Mouse (Mus musculus) lung, embryonic 14.5 days (tissue): ENCODE measurements around the gene Msh3. TPM values are rescaled to one million over a fixed set of nuclear protein-coding genes. Genes with fewer than 3 reads are reported as not detected.

Experiments
- ATAC-seq: fragments of 200-750 bp; cut with Nextera tagmentation; 2 replicates; pipeline ENCODE4 v1.8.0; 2017; ENCODE audit warnings: mild to moderate bottlenecking, moderate TSS enrichment, moderate library complexity; ENCODE audit not compliant: insufficient read depth
- DNase-seq: peaks from one replicate; pipeline ENCODE4 v3.0.0-alpha.2; 2015
- H3K27ac ChIP-seq: fragments of 300-500 bp; sonication (generic); 2 replicates; pipeline ENCODE4 v1.5.1; 2014; ENCODE audit warnings: low read depth, mild to moderate bottlenecking, moderate library complexity
- H3K27me3 ChIP-seq: fragments of 300-500 bp; sonication (generic); 2 replicates; pipeline ENCODE4 v1.6.1; 2014; ENCODE audit warnings: low read length, control low read depth; ENCODE audit not compliant: insufficient read depth
- H3K36me3 ChIP-seq: fragments of 300-500 bp; sonication (generic); 2 replicates; pipeline ENCODE4 v1.6.1; 2014; ENCODE audit warnings: control low read depth; ENCODE audit not compliant: insufficient read depth
- H3K4me1 ChIP-seq: fragments of 300-500 bp; sonication (generic); 2 replicates; pipeline ENCODE4 v1.6.1; 2014; ENCODE audit warnings: antibody characterized with exemption, control low read depth; ENCODE audit not compliant: insufficient read depth
- H3K4me2 ChIP-seq: fragments of 300-500 bp; sonication (generic); 2 replicates; pipeline ENCODE4 v1.6.1; 2014; ENCODE audit warnings: mild to moderate bottlenecking
- H3K4me3 ChIP-seq: fragments of 300-500 bp; sonication (generic); 2 replicates; pipeline ENCODE4 v1.5.1; 2014; ENCODE audit warnings: low read depth, low read length
- H3K9ac ChIP-seq: fragments of 300-500 bp; sonication (generic); 2 replicates; pipeline ENCODE4 v1.6.1; 2014
- H3K9me3 ChIP-seq: fragments of 300-500 bp; sonication (generic); 2 replicates; pipeline ENCODE4 v1.6.1; 2016; ENCODE audit warnings: low read depth, low read length, control low read depth
- CTCF ChIP-seq: IDR thresholded peaks from 2 replicates; pipeline ENCODE4 v1.5.1; 2016; ENCODE audit warnings: antibody characterized with exemption, low read depth
- WGBS: fragments of 180-500 bp; shearing (Covaris S2); extraction: QIAGEN DNeasy Blood & Tissue Kit; methylation state at CpG from one replicate; pipeline ENCODE4 v1.1.7; 2014; 5-methylcytosine and 5-hydroxymethylcytosine counted together
- polyA plus RNA-seq: library from polyadenylated mRNA; unstranded; fragments of >200 nt; fragmentation: Nextera tagmentation; extraction: Ambion mirVana; gene quantifications from 2 replicates; pipeline ENCODE4 v1.2.1, GENCODE M21; 2014

Gene Msh3
- polyA plus RNA-seq, 1 experiment from 2014 or later = 27.6 TPM

- peaks cover 12% of the 10 kb centered on the region; the same call in 1 of the 2 replicates for H3K36me3 ChIP-seq
- ATAC-seq (no peak), DNase-seq (no peak)
- no peak overlapping the region for H3K4me3 ChIP-seq
- no peak for TF ChIP-seq CTCF
- H3K27me3 ChIP-seq = no peaks in the 10 kb centered on the region
- H3K9ac ChIP-seq = no peak overlapping the region
- no peaks in the 10 kb centered on the region for H3K4me1 ChIP-seq
- no peaks in the 10 kb centered on the region for H3K9me3 ChIP-seq
- no peak overlapping the region for H3K27ac ChIP-seq
- H3K4me2 ChIP-seq = no peak overlapping the region
These were observed 102.5 kb downstream of the Msh3 start for GRCm38 (mm10) chr13:92252331-92252730.

- no peaks in the 10 kb centered on the region for H3K27me3 ChIP-seq
- H3K27ac ChIP-seq = no peak overlapping the region
- ATAC-seq = no peak
- H3K4me3 ChIP-seq = no peak overlapping the region
- 86% methylated on average over 2 of the region's 2 CpGs for WGBS
- no peaks in the 10 kb centered on the region for H3K9me3 ChIP-seq
- H3K36me3 ChIP-seq = 0 out of 2 replicates have a peak, but pooled peaks cover 8% of the 10 kb centered on the region
- no peak for DNase-seq
- TF ChIP-seq CTCF = no peak
- no peak overlapping the region for H3K4me2 ChIP-seq
- H3K9ac ChIP-seq = no peak overlapping the region
- H3K4me1 ChIP-seq = no peaks in the 10 kb centered on the region
These were observed 107.2 kb downstream of the Msh3 start for GRCm38 (mm10) chr13:92247576-92247975.

- Histone ChIP-seq H3K4me1 (no peaks in the 10 kb centered on the region), H3K4me2 (no peak overlapping the region), H3K27ac (no peak overlapping the region), H3K4me3 (no peak overlapping the region), H3K9ac (no peak overlapping the region), H3K36me3 (0 out of 2 replicates have a peak, but pooled peaks cover 8% of the 10 kb centered on the region), H3K9me3 (no peaks in the 10 kb centered on the region), H3K27me3 (no peaks in the 10 kb centered on the region)
- ATAC-seq (no peak), DNase-seq (no peak)
- WGBS = 90% methylated on average over 5 of the region's 5 CpGs
- TF ChIP-seq CTCF = no peak
These were observed 107.8 kb downstream of the Msh3 start for GRCm38 (mm10) chr13:92246966-92247365.

- H3K4me2 ChIP-seq = no peak overlapping the region
- TF ChIP-seq CTCF = no peak
- no peaks in the 10 kb centered on the region for H3K9me3 ChIP-seq
- ATAC-seq (no peak), DNase-seq (no peak)
- 94% methylated on average over 2 of the region's 2 CpGs for WGBS
- no peaks in the 10 kb centered on the region for H3K27me3 ChIP-seq
- no peak overlapping the region for H3K4me3 ChIP-seq
- H3K9ac ChIP-seq = no peak overlapping the region
- H3K27ac ChIP-seq = no peak overlapping the region
- H3K36me3 ChIP-seq = 0 out of 2 replicates have a peak, but pooled peaks cover 6% of the 10 kb centered on the region
- no peaks in the 10 kb centered on the region for H3K4me1 ChIP-seq
These were observed 110.1 kb downstream of the Msh3 start for GRCm38 (mm10) chr13:92244731-92245130.

- no peak overlapping the region for H3K4me2 ChIP-seq
- DNase-seq (peak; percentile 6), ATAC-seq (peak; percentile 58; the same call in 1 of the 2 replicates)
- no peak overlapping the region for H3K27ac ChIP-seq
- 67% methylated on average over 4 of the region's 4 CpGs for WGBS
- no peaks in the 10 kb centered on the region for H3K27me3 ChIP-seq
- no peak overlapping the region for H3K9ac ChIP-seq
- TF ChIP-seq CTCF = no peak
- no peak overlapping the region for H3K4me3 ChIP-seq
- H3K36me3 ChIP-seq = no peaks in the 10 kb centered on the region
- no peaks in the 10 kb centered on the region for H3K4me1 ChIP-seq
- H3K9me3 ChIP-seq = no peaks in the 10 kb centered on the region
These were observed 113.4 kb downstream of the Msh3 start for GRCm38 (mm10) chr13:92241426-92241825.

GRCm38 (mm10) chr13:92237887-92238286, 116.9 kb downstream of the Msh3 start:
- Histone ChIP-seq H3K4me2 (no peak overlapping the region), H3K4me3 (no peak overlapping the region), H3K27me3 (no peaks in the 10 kb centered on the region), H3K9me3 (no peaks in the 10 kb centered on the region), H3K4me1 (no peaks in the 10 kb centered on the region), H3K9ac (no peak overlapping the region), H3K36me3 (peaks cover 6% of the 10 kb centered on the region; the same call in 1 of the 2 replicates), H3K27ac (no peak overlapping the region)
- ATAC-seq (no peak), DNase-seq (no peak)
- no peak for TF ChIP-seq CTCF
- 89% methylated on average over 3 of the region's 3 CpGs for WGBS

GRCm38 (mm10) chr13:92237016-92237415, 117.8 kb downstream of the Msh3 start:
- no peak overlapping the region for H3K4me2 ChIP-seq
- 90% methylated on average over 4 of the region's 4 CpGs for WGBS
- ATAC-seq (no peak), DNase-seq (no peak)
- H3K9me3 ChIP-seq = no peaks in the 10 kb centered on the region
- no peak for TF ChIP-seq CTCF
- no peak overlapping the region for H3K27ac ChIP-seq
- no peak overlapping the region for H3K9ac ChIP-seq
- no peaks in the 10 kb centered on the region for H3K27me3 ChIP-seq
- no peak overlapping the region for H3K4me3 ChIP-seq
- H3K36me3 ChIP-seq = peaks cover 6% of the 10 kb centered on the region; the same call in 1 of the 2 replicates
- 0 out of 2 replicates have a peak, but pooled peaks cover under 1% of the 10 kb centered on the region for H3K4me1 ChIP-seq
